ENCODE assay signal across 8 mouse cellular contexts in genomic region chr9:53537336-53537965, GRCm38 (mm10). TPM values are rescaled to one million over a fixed set of nuclear protein-coding genes. Genes with fewer than 3 reads are reported as not detected.
A peak's percentile ranks its signal among the peaks of the same experiment; 100 is the strongest.
DNase-seq lines count a peak whose midpoint lies in the region; ATAC-seq and TF ChIP-seq lines count a peak whose summit lies in the region.

No protein-coding gene starts in this region.

- H3K4me2 ChIP-seq in heart, embryonic 12.5 days, result peak overlapping the region; percentile 97
- peak overlapping the region; percentile 93 for H3K4me2 ChIP-seq in hindbrain, embryonic 14.5 days (replicated peaks)
- peak overlapping the region; percentile 99 for H3K4me2 ChIP-seq in liver, postnatal 0 days (ENCODE audit: low read depth, low read length)
- H3K4me2 ChIP-seq in stomach, embryonic 16.5 days (ENCODE audit: low read depth, low read length), result peak overlapping the region; percentile 68

- WGBS in heart, embryonic 12.5 days, result 1% methylated on average over 31 of the region's 34 CpGs
- WGBS in hindbrain, embryonic 14.5 days, result under 1% methylated on average over 33 of the region's 34 CpGs
- under 1% methylated on average over 32 of the region's 34 CpGs for WGBS in liver, postnatal 0 days (ENCODE audit: insufficient replicate concordance)
- WGBS in stomach, embryonic 16.5 days, result under 1% methylated on average over 32 of the region's 34 CpGs

- peak overlapping the region; percentile 93 for H3K4me3 ChIP-seq in heart, embryonic 12.5 days
- peak overlapping the region; percentile 62 for H3K4me3 ChIP-seq in hindbrain, embryonic 14.5 days (replicated peaks; ENCODE audit: low read length)
- peak overlapping the region; percentile 89 for H3K4me3 ChIP-seq in liver, postnatal 0 days (ENCODE audit: low read depth, low read length)
- H3K4me3 ChIP-seq in stomach, embryonic 16.5 days (replicated peaks; ENCODE audit: low read length), result peak overlapping the region; percentile 91

- H3K9me3 ChIP-seq in heart, embryonic 12.5 days (replicated peaks), result no peaks in the 10 kb centered on the region
- H3K9me3 ChIP-seq in hindbrain, embryonic 14.5 days (ENCODE audit: control insufficient read depth, low read length), result no peaks in the 10 kb centered on the region
- H3K9me3 ChIP-seq in liver, postnatal 0 days (ENCODE audit: low read length), result no peaks in the 10 kb centered on the region
- H3K9me3 ChIP-seq in stomach, embryonic 16.5 days (replicated peaks; ENCODE audit: control insufficient read depth, low read length), result no peaks in the 10 kb centered on the region

- peaks cover 16% of the 10 kb centered on the region for H3K4me1 ChIP-seq in heart, embryonic 12.5 days (replicated peaks)
- peaks cover 12% of the 10 kb centered on the region for H3K4me1 ChIP-seq in hindbrain, embryonic 14.5 days (replicated peaks; ENCODE audit: control insufficient read depth, insufficient read depth, low read length)
- peaks cover 11% of the 10 kb centered on the region for H3K4me1 ChIP-seq in liver, postnatal 0 days (ENCODE audit: insufficient read depth)
- H3K4me1 ChIP-seq in stomach, embryonic 16.5 days (ENCODE audit: control insufficient read depth, insufficient read depth, low read length), result peaks cover 14% of the 10 kb centered on the region

- no peak for TF ChIP-seq EP300 in liver, postnatal 0 days (IDR thresholded peaks at IDR 0.05; ENCODE audit: low read depth)

- ATAC-seq in heart, embryonic 12.5 days (ENCODE audit: insufficient number of reproducible peaks, low FRiP score), result no peak
- no peak for ATAC-seq in hindbrain, embryonic 14.5 days (ENCODE audit: low FRiP score)
- peak; percentile 31 for ATAC-seq in liver, postnatal 0 days
- ATAC-seq in stomach, embryonic 16.5 days (ENCODE audit: insufficient read depth, low FRiP score), result no peak

- 0 out of 2 replicates have a peak, but pooled peaks cover 6% of the 10 kb centered on the region for H3K36me3 ChIP-seq in heart, embryonic 12.5 days
- peaks cover 4% of the 10 kb centered on the region; the same call in 1 of the 2 replicates for H3K36me3 ChIP-seq in hindbrain, embryonic 14.5 days (replicated peaks; ENCODE audit: control insufficient read depth, insufficient read depth)
- H3K36me3 ChIP-seq in liver, postnatal 0 days (replicated peaks; ENCODE audit: insufficient read depth, low read length), result 0 out of 2 replicates have a peak, but pooled peaks cover 4% of the 10 kb centered on the region
- no peaks in the 10 kb centered on the region for H3K36me3 ChIP-seq in stomach, embryonic 16.5 days (ENCODE audit: control insufficient read depth, insufficient read depth, low read length)

- H3K27me3 ChIP-seq in heart, embryonic 12.5 days (replicated peaks), result no peaks in the 10 kb centered on the region
- no peaks in the 10 kb centered on the region for H3K27me3 ChIP-seq in hindbrain, embryonic 14.5 days (ENCODE audit: control insufficient read depth, insufficient read depth, low read length)
- no peaks in the 10 kb centered on the region for H3K27me3 ChIP-seq in liver, postnatal 0 days (ENCODE audit: insufficient read depth, low read length)
- no peaks in the 10 kb centered on the region for H3K27me3 ChIP-seq in stomach, embryonic 16.5 days (ENCODE audit: control insufficient read depth, insufficient read depth, low read length)

- intact Hi-C loops in heart, postnatal 25 days (cut with DNase I), result loop anchor here (2.0 to 5.0 kb wide), 2 partner anchors 130 to 289 kb away; partner anchors contain the start of gene Ddx10

- DNase-seq in heart, postnatal 25 days (ENCODE audit: low spot score), result no peak
- peak; percentile 9 for DNase-seq in ES-CJ7 (ENCODE audit: low read depth, low spot score)
- peak; percentile 29 for DNase-seq in c-Kit-positive CD71-positive TER-119-positive erythroid progenitor cells, embryonic 14.5 days (ENCODE audit: low spot score)
- no peak for DNase-seq in hindbrain, embryonic 14.5 days (ENCODE audit: low spot score)
- peak; percentile 61 for DNase-seq in liver, postnatal 0 days
- no peak for DNase-seq in cerebellum, postnatal 14 days

- H3K9ac ChIP-seq in heart, embryonic 12.5 days, result peak overlapping the region; percentile 97
- peak overlapping the region; percentile 82 for H3K9ac ChIP-seq in hindbrain, embryonic 14.5 days
- peak overlapping the region; percentile 93 for H3K9ac ChIP-seq in liver, postnatal 0 days (replicated peaks)
- peak overlapping the region; percentile 91 for H3K9ac ChIP-seq in stomach, embryonic 16.5 days (ENCODE audit: low read length)

- no peak for TF ChIP-seq CTCF in liver, postnatal 0 days (IDR thresholded peaks at IDR 0.05; ENCODE audit: low read depth)

- peak overlapping the region; percentile 98 for H3K27ac ChIP-seq in heart, embryonic 12.5 days (ENCODE audit: poor library complexity, severe bottlenecking)
- H3K27ac ChIP-seq in hindbrain, embryonic 14.5 days, result peak overlapping the region; percentile 88
- H3K27ac ChIP-seq in liver, postnatal 0 days (ENCODE audit: low read depth), result peak overlapping the region; percentile 94
- H3K27ac ChIP-seq in stomach, embryonic 16.5 days (ENCODE audit: low read length), result peak overlapping the region; percentile 93

RNA-seq across cellular contexts. Expression of gene Npat, which starts 0.6 kb away (rescaled TPM):
- 17.3 and 18.8 TPM in 2 replicates for polyA plus RNA-seq in heart, embryonic 12.5 days (2016; fragmentation: Nextera tagmentation; extraction: Ambion mirVana)
- total RNA-seq in heart, postnatal 25 days (2021), result 1 to 10 TPM; 7.5 to 7.8 TPM
- polyA plus RNA-seq in hindbrain, embryonic 14.5 days (2014; fragmentation: Nextera tagmentation; extraction: Ambion mirVana), result 13.8 and 15.3 TPM in 2 replicates
- 3.3 and 3.9 TPM in 2 replicates for polyA plus RNA-seq in liver, postnatal 0 days (2015; fragmentation: Nextera tagmentation; extraction: Ambion mirVana)
- polyA plus RNA-seq in stomach, embryonic 16.5 days (2015; fragmentation: Nextera tagmentation; extraction: Ambion mirVana), result 16.9 and 17.2 TPM in 2 replicates

RNA-seq across cellular contexts. Expression of gene Atm, which starts 0.9 kb away (rescaled TPM):
- polyA plus RNA-seq in heart, embryonic 12.5 days (2016; fragmentation: Nextera tagmentation; extraction: Ambion mirVana), result 10.0 and 10.9 TPM in 2 replicates
- total RNA-seq in heart, postnatal 25 days (2021), result 1 to 10 TPM; 7.9 to 9.3 TPM
- 10.2 and 12.9 TPM in 2 replicates for polyA plus RNA-seq in hindbrain, embryonic 14.5 days (2014; fragmentation: Nextera tagmentation; extraction: Ambion mirVana)
- polyA plus RNA-seq in liver, postnatal 0 days (2015; fragmentation: Nextera tagmentation; extraction: Ambion mirVana), result 1.3 and 2.4 TPM in 2 replicates
- polyA plus RNA-seq in stomach, embryonic 16.5 days (2015; fragmentation: Nextera tagmentation; extraction: Ambion mirVana), result 10.9 and 13.1 TPM in 2 replicates

Comparison
In these comparisons a context has a peak if more than half of its experiments do, and no peak if none do; other contexts are left out.
1. DNase-seq: peak in ES-CJ7 (single experiment), c-Kit-positive CD71-positive TER-119-positive erythroid progenitor cells, embryonic 14.5 days (single experiment) and liver, postnatal 0 days (single experiment); none in heart, postnatal 25 days (single experiment), hindbrain, embryonic 14.5 days (single experiment) and cerebellum, postnatal 14 days (0 of 2).
2. Peak in every context shown above with its lines, with median percentiles within 50 percentile points of each other: H3K27ac ChIP-seq, H3K4me2 ChIP-seq, H3K4me3 ChIP-seq and H3K9ac ChIP-seq.